Mouse (Mus musculus): ENCODE measurements at regions not wholly inside any gene's neighbourhood (a gene's known extent, or its start where the extent isn't known, plus 50 kb on each side); places are given as distances from the start of the nearest gene placed in this dataset.

GRCm38 (mm10) chr6:98754487-98754886 lies 411.9 kb upstream of the Gm765 start:
- Histone ChIP-seq H3K9me3 (replicated peaks) (no peaks in the 10 kb centered on the region), H3K4me1 (replicated peaks) (no peaks in the 10 kb centered on the region), H3K27ac (ENCODE audit: poor library complexity, severe bottlenecking) (no peak overlapping the region), H3K36me3 (no peaks in the 10 kb centered on the region), H3K4me2 (no peak overlapping the region), H3K27me3 (replicated peaks) (no peaks in the 10 kb centered on the region), H3K4me3 (no peak overlapping the region), H3K9ac (no peak overlapping the region)
- WGBS = 85% methylated on average over 2 of the region's 2 CpGs
- ATAC-seq (ENCODE audit: insufficient number of reproducible peaks, low FRiP score) = no peak

DNA sequence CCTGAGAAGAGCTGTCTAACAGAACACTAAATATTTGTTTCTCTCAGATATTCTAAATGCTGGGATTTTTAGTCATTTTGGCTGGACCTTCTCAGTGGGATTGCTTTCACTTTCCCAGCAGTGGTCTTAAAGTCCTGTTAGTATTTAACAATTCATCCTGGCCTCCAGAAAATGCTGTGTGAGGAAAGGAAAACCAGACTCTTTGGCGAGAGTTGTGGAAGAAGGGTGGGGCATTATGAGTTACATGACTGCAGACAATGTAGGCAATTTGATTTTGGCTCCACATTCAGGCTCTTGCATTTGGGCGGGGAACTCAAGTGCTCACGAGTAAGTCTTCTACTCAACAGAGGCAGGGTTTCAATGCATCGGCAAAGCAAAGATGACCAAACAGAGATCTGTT lies 406.1 kb upstream of the Gm765 start:
- Histone ChIP-seq H3K4me3 (no peak overlapping the region), H3K9me3 (replicated peaks) (no peaks in the 10 kb centered on the region), H3K9ac (no peak overlapping the region), H3K4me1 (replicated peaks) (0 out of 2 replicates have a peak, but pooled peaks cover 2% of the 10 kb centered on the region), H3K27ac (ENCODE audit: poor library complexity, severe bottlenecking) (no peak overlapping the region), H3K36me3 (no peaks in the 10 kb centered on the region), H3K27me3 (replicated peaks) (no peaks in the 10 kb centered on the region), H3K4me2 (no peak overlapping the region)
- no peak for ATAC-seq (ENCODE audit: insufficient number of reproducible peaks, low FRiP score)
- 76% methylated on average over 4 of the region's 4 CpGs for WGBS

GRCm38 (mm10) chr6:98746976-98747375 lies 404.4 kb upstream of the Gm765 start:
- no peak overlapping the region for H3K4me2 ChIP-seq
- H3K9me3 ChIP-seq (replicated peaks) = no peaks in the 10 kb centered on the region
- H3K36me3 ChIP-seq = no peaks in the 10 kb centered on the region
- H3K27ac ChIP-seq (ENCODE audit: poor library complexity, severe bottlenecking) = no peak overlapping the region
- H3K4me3 ChIP-seq = no peak overlapping the region
- WGBS = 43% methylated on average over 8 of the region's 8 CpGs
- H3K4me1 ChIP-seq (replicated peaks) = 0 out of 2 replicates have a peak, but pooled peaks cover 2% of the 10 kb centered on the region
- no peaks in the 10 kb centered on the region for H3K27me3 ChIP-seq (replicated peaks)
- ATAC-seq (ENCODE audit: insufficient number of reproducible peaks, low FRiP score) = no peak
- H3K9ac ChIP-seq = no peak overlapping the region

DNA sequence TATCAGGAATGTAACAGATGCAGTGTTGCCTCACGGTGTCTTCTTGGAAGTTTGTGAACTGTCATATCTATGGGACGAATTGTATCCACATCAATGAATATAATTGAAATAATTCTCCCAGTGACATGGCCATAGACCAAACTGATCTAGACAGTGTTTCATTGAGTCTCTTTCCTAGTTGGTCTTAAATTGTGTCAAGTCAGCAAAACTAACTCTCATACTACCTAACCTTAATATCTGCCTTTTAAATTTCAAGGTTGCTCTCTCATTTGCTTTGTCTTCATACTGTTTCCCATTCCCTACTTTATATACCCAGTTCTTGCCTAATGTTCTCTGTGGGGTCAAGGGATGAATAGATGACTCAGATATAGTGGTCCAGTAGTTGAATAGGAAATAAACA lies 397.9 kb upstream of the Gm765 start:
- no peak overlapping the region for H3K4me3 ChIP-seq
- no peaks in the 10 kb centered on the region for H3K9me3 ChIP-seq (replicated peaks)
- H3K27me3 ChIP-seq (replicated peaks) = no peaks in the 10 kb centered on the region
- H3K27ac ChIP-seq (ENCODE audit: poor library complexity, severe bottlenecking) = no peak overlapping the region
- no peak for ATAC-seq (ENCODE audit: insufficient number of reproducible peaks, low FRiP score)
- no peak overlapping the region for H3K9ac ChIP-seq
- no peak overlapping the region for H3K4me2 ChIP-seq
- WGBS = 85% methylated on average over 2 of the region's 2 CpGs
- 0 out of 2 replicates have a peak, but pooled peaks cover 2% of the 10 kb centered on the region for H3K4me1 ChIP-seq (replicated peaks)
- H3K36me3 ChIP-seq = no peaks in the 10 kb centered on the region

DNA sequence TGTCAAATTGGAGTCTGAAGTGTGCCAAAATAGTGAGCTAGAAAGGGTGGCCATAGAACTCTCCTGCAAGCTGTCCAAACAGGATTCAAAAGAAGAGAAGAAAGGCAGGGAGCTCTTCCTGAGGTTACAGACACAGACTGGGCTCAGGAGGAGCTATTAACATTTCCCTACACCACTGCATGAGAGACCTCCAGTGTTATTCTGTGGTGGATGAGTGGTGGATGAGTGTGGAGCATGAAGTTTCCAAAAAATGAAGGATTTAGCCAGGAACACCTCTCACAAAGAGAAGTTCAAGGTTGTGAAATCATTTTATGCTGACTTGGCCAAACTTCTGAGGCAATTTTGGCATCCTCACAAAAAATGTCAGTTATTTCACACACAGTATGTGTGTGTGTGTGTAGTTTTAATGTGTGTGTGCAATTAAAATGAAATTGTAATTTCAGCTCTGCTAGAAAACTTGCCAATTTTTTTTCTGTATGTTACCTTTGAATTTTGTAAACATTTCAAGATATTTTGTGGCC lies 388.5 kb upstream of the Gm765 start:
- no peak overlapping the region for H3K4me2 ChIP-seq
- no peaks in the 10 kb centered on the region for H3K9me3 ChIP-seq (replicated peaks)
- no peaks in the 10 kb centered on the region for H3K36me3 ChIP-seq
- no peaks in the 10 kb centered on the region for H3K4me1 ChIP-seq (replicated peaks)
- no peak for ATAC-seq (ENCODE audit: insufficient number of reproducible peaks, low FRiP score)
- H3K27me3 ChIP-seq (replicated peaks) = no peaks in the 10 kb centered on the region
- no peak overlapping the region for H3K27ac ChIP-seq (ENCODE audit: poor library complexity, severe bottlenecking)
- H3K4me3 ChIP-seq = no peak overlapping the region
- H3K9ac ChIP-seq = no peak overlapping the region

DNA sequence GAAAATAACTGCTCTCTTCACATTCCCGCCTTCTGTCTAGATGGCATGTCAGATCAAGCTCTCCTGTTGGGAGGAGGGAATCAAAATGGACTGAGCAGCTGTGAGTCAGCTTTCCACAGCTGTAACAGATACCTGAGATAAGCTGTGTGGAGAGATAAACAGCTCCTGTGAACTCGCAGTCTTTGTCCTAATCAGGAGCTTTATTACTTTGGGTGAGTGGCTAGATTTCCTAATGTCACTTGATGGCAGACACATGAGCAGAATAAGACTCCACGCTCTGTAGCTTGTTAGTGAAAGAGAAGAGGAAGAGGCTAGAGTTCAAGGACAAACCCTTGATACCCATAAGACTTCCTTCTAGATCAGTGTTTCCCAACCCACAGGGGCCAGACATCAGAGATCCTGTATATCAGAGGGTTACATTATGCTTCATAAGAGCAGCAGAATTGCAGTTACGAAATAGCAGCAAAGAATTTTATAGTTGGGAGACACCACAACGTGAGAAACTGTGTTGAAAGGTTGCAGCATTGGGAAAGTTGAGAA lies 384.1 kb upstream of the Gm765 start:
- H3K4me1 ChIP-seq (replicated peaks) = no peaks in the 10 kb centered on the region
- no peak overlapping the region for H3K4me3 ChIP-seq
- H3K27ac ChIP-seq (ENCODE audit: poor library complexity, severe bottlenecking) = no peak overlapping the region
- no peaks in the 10 kb centered on the region for H3K27me3 ChIP-seq (replicated peaks)
- H3K9me3 ChIP-seq (replicated peaks) = no peaks in the 10 kb centered on the region
- H3K4me2 ChIP-seq = no peak overlapping the region
- H3K9ac ChIP-seq = no peak overlapping the region
- 49% methylated on average over 5 of the region's 5 CpGs for WGBS
- ATAC-seq (ENCODE audit: insufficient number of reproducible peaks, low FRiP score) = no peak
- no peaks in the 10 kb centered on the region for H3K36me3 ChIP-seq

DNA sequence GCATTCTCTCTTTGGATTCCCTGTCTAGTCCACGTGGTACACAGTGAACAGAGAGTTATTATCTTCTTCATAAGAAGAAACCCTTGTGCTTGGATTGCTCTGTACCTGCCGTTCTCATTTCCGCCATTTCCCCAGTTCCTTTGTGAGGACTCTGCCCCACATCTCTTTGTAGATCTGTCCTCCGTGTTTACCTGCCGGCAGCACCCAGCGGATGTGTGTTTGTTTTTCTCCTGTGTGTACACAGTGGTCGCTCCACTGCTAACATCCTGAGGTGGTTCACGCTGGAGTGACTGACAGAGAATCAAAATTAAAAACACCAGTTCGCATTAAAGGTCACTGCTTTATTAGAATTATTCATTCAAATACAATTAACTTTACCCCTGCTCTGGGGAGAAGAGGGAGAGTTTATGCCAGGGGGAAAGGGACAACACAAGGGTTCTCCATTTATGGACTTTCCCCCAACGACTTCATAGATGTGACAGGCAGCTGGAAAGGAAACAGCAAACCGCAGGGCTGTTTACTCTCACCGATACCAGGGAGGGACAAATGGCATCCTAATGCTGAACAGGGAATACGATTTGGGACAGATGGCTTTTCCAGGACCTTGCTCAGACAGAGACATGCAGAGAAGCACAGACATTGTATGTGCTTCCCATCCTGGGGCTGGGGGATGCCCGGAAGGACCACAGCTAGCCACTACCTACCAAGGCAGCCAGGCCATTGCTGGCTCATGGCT lies 362.5 kb upstream of the Gm765 start:
- H3K27ac ChIP-seq (ENCODE audit: poor library complexity, severe bottlenecking) = no peak overlapping the region
- H3K4me3 ChIP-seq = no peak overlapping the region
- H3K27me3 ChIP-seq (replicated peaks) = no peaks in the 10 kb centered on the region
- WGBS = 63% methylated on average over 14 of the region's 14 CpGs
- H3K4me2 ChIP-seq = no peak overlapping the region
- no peaks in the 10 kb centered on the region for H3K9me3 ChIP-seq (replicated peaks)
- no peak overlapping the region for H3K9ac ChIP-seq
- no peaks in the 10 kb centered on the region for H3K4me1 ChIP-seq (replicated peaks)
- ATAC-seq (ENCODE audit: insufficient number of reproducible peaks, low FRiP score) = no peak
- H3K36me3 ChIP-seq = no peaks in the 10 kb centered on the region

DNA sequence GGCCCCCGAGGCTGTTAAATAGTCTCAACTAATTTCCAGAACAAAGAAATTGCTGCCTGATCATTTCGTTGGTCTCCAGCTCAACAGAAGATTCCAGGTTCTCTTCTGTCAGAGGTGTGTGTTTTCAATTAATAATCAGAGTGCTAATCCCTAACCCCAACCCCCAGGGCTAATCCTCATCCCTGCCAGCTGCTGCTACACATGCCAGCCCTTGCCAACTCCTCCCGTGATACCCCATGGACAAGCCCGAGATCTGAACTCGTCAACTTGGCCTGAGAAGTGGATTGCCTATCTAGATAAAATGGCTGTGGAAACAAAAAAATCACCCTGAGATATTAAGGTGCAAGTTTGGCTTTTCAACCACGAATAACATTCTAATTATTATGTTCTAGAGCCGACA lies 355.0 kb upstream of the Gm765 start:
- Histone ChIP-seq H3K9ac (no peak overlapping the region), H3K4me1 (replicated peaks) (no peaks in the 10 kb centered on the region), H3K27me3 (replicated peaks) (no peaks in the 10 kb centered on the region), H3K9me3 (replicated peaks) (no peaks in the 10 kb centered on the region), H3K36me3 (no peaks in the 10 kb centered on the region), H3K4me3 (no peak overlapping the region), H3K4me2 (no peak overlapping the region), H3K27ac (ENCODE audit: poor library complexity, severe bottlenecking) (no peak overlapping the region)
- no peak for ATAC-seq (ENCODE audit: insufficient number of reproducible peaks, low FRiP score)
- 76% methylated on average over 7 of the region's 7 CpGs for WGBS

- no peak for ATAC-seq (ENCODE audit: insufficient number of reproducible peaks, low FRiP score)
- H3K36me3 ChIP-seq = no peaks in the 10 kb centered on the region
- no peaks in the 10 kb centered on the region for H3K27me3 ChIP-seq (replicated peaks)
- no peak overlapping the region for H3K27ac ChIP-seq (ENCODE audit: poor library complexity, severe bottlenecking)
- no peaks in the 10 kb centered on the region for H3K4me1 ChIP-seq (replicated peaks)
- 81% methylated on average over 8 of the region's 8 CpGs for WGBS
- H3K9ac ChIP-seq = no peak overlapping the region
- no peak overlapping the region for H3K4me3 ChIP-seq
- no peaks in the 10 kb centered on the region for H3K9me3 ChIP-seq (replicated peaks)
- H3K4me2 ChIP-seq = no peak overlapping the region
Measured at GRCm38 (mm10) chr6:98693411-98693810, 350.9 kb upstream of the Gm765 start.

- 87% methylated on average over 9 of the region's 9 CpGs for WGBS
- ATAC-seq (ENCODE audit: insufficient number of reproducible peaks, low FRiP score) = no peak
- H3K36me3 ChIP-seq = no peaks in the 10 kb centered on the region
Measured at GRCm38 (mm10) chr6:98690133-98690532, 347.6 kb upstream of the Gm765 start.

DNA sequence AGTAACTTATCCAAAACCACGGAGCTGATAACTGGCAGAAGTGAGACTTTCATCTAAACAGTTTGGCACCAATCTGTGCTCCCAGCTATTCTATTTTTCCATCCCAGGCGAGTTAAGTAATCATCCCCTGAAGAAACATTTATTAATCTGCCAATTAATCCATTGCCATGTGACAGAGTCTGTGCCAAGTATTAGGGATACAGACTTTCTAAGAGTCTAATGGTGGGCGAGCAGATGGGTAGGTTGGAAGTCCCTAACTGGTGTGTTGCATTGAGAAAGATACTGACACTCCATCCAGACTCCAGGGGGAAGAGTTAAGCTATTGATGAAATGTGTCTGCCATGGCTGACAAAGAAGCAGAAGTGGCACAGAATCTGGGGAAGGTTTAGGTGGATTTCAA lies 346.8 kb upstream of the Gm765 start:
- Histone ChIP-seq H3K27me3 (replicated peaks) (no peaks in the 10 kb centered on the region), H3K27ac (ENCODE audit: poor library complexity, severe bottlenecking) (no peak overlapping the region), H3K9ac (no peak overlapping the region), H3K4me3 (no peak overlapping the region), H3K4me2 (no peak overlapping the region), H3K36me3 (no peaks in the 10 kb centered on the region), H3K9me3 (replicated peaks) (no peaks in the 10 kb centered on the region), H3K4me1 (replicated peaks) (no peaks in the 10 kb centered on the region)
- WGBS = 70% methylated on average over 3 of the region's 3 CpGs
- ATAC-seq (ENCODE audit: insufficient number of reproducible peaks, low FRiP score) = no peak

More at GRCm38 (mm10) chr6:98690133-98690532, 347.6 kb upstream of the Gm765 start:
- H3K27ac ChIP-seq (ENCODE audit: poor library complexity, severe bottlenecking) = no peak overlapping the region
- H3K9me3 ChIP-seq (replicated peaks) = no peaks in the 10 kb centered on the region
- no peaks in the 10 kb centered on the region for H3K27me3 ChIP-seq (replicated peaks)
- H3K4me3 ChIP-seq = no peak overlapping the region
- no peaks in the 10 kb centered on the region for H3K4me1 ChIP-seq (replicated peaks)
- H3K4me2 ChIP-seq = no peak overlapping the region
- H3K9ac ChIP-seq = no peak overlapping the region

DNA sequence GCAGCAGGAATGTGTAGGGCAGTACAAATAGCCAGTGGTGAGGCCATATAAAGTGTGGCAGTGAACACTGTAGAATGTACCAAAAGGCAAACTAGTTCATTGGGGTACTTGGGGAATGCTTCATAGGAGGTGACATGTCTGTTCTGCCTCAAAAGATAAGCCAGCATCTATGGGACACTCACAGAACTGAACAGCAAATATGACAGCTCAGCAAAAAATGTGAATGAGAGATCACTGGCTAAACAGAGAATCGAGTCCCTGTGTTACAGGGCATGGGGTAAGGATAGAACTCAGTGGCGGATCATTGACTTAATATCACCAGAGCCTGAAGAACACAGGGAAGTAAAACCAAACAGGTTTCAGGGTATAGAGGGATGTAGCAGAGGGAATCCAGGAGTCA lies 346.1 kb upstream of the Gm765 start:
- Histone ChIP-seq H3K27ac (ENCODE audit: poor library complexity, severe bottlenecking) (no peak overlapping the region), H3K36me3 (no peaks in the 10 kb centered on the region)
- 79% methylated on average over 2 of the region's 2 CpGs for WGBS

More for the DNA sequence above, 346.1 kb upstream of the Gm765 start:
- Histone ChIP-seq H3K9ac (no peak overlapping the region), H3K4me2 (no peak overlapping the region), H3K27me3 (replicated peaks) (no peaks in the 10 kb centered on the region), H3K4me3 (no peak overlapping the region), H3K9me3 (replicated peaks) (no peaks in the 10 kb centered on the region), H3K4me1 (replicated peaks) (no peaks in the 10 kb centered on the region)
- ATAC-seq (ENCODE audit: insufficient number of reproducible peaks, low FRiP score) = no peak

Data from heart, embryonic 12.5 days (tissue).